Comparison of ENCODE assay signal across 11 mouse cellular contexts in the genomic region with DNA sequence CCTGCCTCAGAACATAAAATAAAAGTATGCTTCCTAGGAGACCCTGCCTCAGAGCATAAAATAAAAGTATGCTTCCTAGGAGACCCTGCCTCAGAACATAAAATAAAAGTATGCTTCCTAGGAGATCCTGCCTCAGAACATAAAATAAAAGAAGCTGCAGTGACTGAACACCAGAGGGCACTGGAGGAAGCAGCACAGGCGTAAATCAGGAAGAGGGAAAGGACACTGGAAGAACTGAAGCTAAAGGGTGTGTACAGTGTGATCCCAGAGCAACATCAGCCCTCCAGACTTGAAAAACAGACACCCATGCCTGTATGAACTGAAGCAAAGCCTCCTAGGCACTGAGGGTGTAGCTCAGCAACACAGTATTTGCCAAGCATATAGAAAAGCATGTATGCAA. TPM values are rescaled to one million over a fixed set of nuclear protein-coding genes. Genes with fewer than 3 reads are reported as not detected.
A peak's percentile ranks its signal among the peaks of the same experiment; 100 is the strongest.
DNase-seq lines count a peak whose midpoint lies in the region; ATAC-seq and TF ChIP-seq lines count a peak whose summit lies in the region.
"Had no signal": no experiment of that assay in that cellular context is flagged by ENCODE, and none has a peak within 500 bp of the region (broad histone marks: within the 10 kb centered on the region; RNA-seq: fewer than 3 reads in every experiment).

No protein-coding gene starts in this region.

- no peak for TF ChIP-seq POLR2A in thymus, adult 2 months (IDR thresholded peaks at IDR 0.05; ENCODE audit: control insufficient read depth, extremely low read depth, insufficient read depth, low read length, poor library complexity)

- no peak overlapping the region for H3K4me2 ChIP-seq in hindbrain, embryonic 14.5 days (replicated peaks)
- H3K4me2 ChIP-seq in hindbrain, embryonic 16.5 days (ENCODE audit: low read length): no peak overlapping the region
- no peak overlapping the region for H3K4me2 ChIP-seq in hindbrain, embryonic 11.5 days (replicated peaks; ENCODE audit: low read depth, low read length)

- H3K4me1 ChIP-seq in hindbrain, embryonic 14.5 days (replicated peaks; ENCODE audit: control insufficient read depth, insufficient read depth, low read length): no peaks in the 10 kb centered on the region
- H3K4me1 ChIP-seq in hindbrain, embryonic 16.5 days (ENCODE audit: control insufficient read depth, insufficient read depth, low read depth, low read length): no peaks in the 10 kb centered on the region
- no peaks in the 10 kb centered on the region for H3K4me1 ChIP-seq in thymus, adult 2 months (replicated peaks; ENCODE audit: control insufficient read depth, insufficient read depth, low read length)
- H3K4me1 ChIP-seq in hindbrain, embryonic 11.5 days (replicated peaks; ENCODE audit: control insufficient read depth, insufficient read depth, low read length): no peaks in the 10 kb centered on the region

- no peak overlapping the region for H3K9ac ChIP-seq in hindbrain, embryonic 14.5 days
- no peak overlapping the region for H3K9ac ChIP-seq in hindbrain, embryonic 16.5 days (ENCODE audit: low read depth, low read length)
- no peak overlapping the region for H3K9ac ChIP-seq in hindbrain, embryonic 11.5 days (ENCODE audit: low read depth, low read length)

- 22% methylated on average over 1 of the region's 1 CpGs for WGBS in hindbrain, embryonic 14.5 days
- 20% methylated on average over 1 of the region's 1 CpGs for WGBS in hindbrain, embryonic 16.5 days
- WGBS in thymus, adult 2 months: 61% methylated on average over 1 of the region's 1 CpGs
- 19% methylated on average over 1 of the region's 1 CpGs for WGBS in hindbrain, embryonic 11.5 days

- no peak for ATAC-seq in hindbrain, embryonic 14.5 days (ENCODE audit: low FRiP score)
- no peak for ATAC-seq in hindbrain, embryonic 16.5 days
- ATAC-seq in erythroblast, adult 5-6 weeks (replicated peaks; ENCODE audit: low FRiP score, poor library complexity, severe bottlenecking): peak; percentile 52
- no peak for ATAC-seq in hindbrain, embryonic 11.5 days (ENCODE audit: low FRiP score)
- ATAC-seq: inflammation-experienced regulatory T-cells, adult 6 months had no signal

- H3K27me3 ChIP-seq in hindbrain, embryonic 14.5 days (ENCODE audit: control insufficient read depth, insufficient read depth, low read length): no peaks in the 10 kb centered on the region
- H3K27me3 ChIP-seq in hindbrain, embryonic 16.5 days (replicated peaks; ENCODE audit: control insufficient read depth, insufficient read depth, low read length): no peaks in the 10 kb centered on the region
- no peaks in the 10 kb centered on the region for H3K27me3 ChIP-seq in thymus, adult 2 months (ENCODE audit: control insufficient read depth, insufficient read depth, low read length)
- no peaks in the 10 kb centered on the region for H3K27me3 ChIP-seq in hindbrain, embryonic 11.5 days (ENCODE audit: control insufficient read depth, insufficient read depth, low read length)

- no peak overlapping the region for H3K27ac ChIP-seq in hindbrain, embryonic 14.5 days
- no peak overlapping the region for H3K27ac ChIP-seq in hindbrain, embryonic 16.5 days (ENCODE audit: low read depth, low read length)
- H3K27ac ChIP-seq in thymus, adult 2 months (ENCODE audit: control insufficient read depth, insufficient read depth, low read length): no peak overlapping the region
- H3K27ac ChIP-seq in hindbrain, embryonic 11.5 days (ENCODE audit: low read depth, low read length): no peak overlapping the region
- H3K27ac ChIP-seq: macrophage had no signal

- H3K36me3 ChIP-seq in hindbrain, embryonic 14.5 days (replicated peaks; ENCODE audit: control insufficient read depth, insufficient read depth): peaks cover 47% of the 10 kb centered on the region
- 0 out of 2 replicates have a peak, but pooled peaks cover 9% of the 10 kb centered on the region for H3K36me3 ChIP-seq in hindbrain, embryonic 16.5 days (ENCODE audit: control insufficient read depth, insufficient read depth, low read length)
- H3K36me3 ChIP-seq in thymus, adult 2 months (ENCODE audit: control insufficient read depth, insufficient read depth, low read length): peaks cover 44% of the 10 kb centered on the region
- H3K36me3 ChIP-seq in hindbrain, embryonic 11.5 days (ENCODE audit: control insufficient read depth, insufficient read depth, low read length): no peaks in the 10 kb centered on the region

- no peaks in the 10 kb centered on the region for H3K9me3 ChIP-seq in hindbrain, embryonic 14.5 days (ENCODE audit: control insufficient read depth, low read length)
- no peaks in the 10 kb centered on the region for H3K9me3 ChIP-seq in hindbrain, embryonic 16.5 days (ENCODE audit: control insufficient read depth, low read length)
- H3K9me3 ChIP-seq in hindbrain, embryonic 11.5 days (ENCODE audit: control insufficient read depth, low read length): no peaks in the 10 kb centered on the region

- no peak for TF ChIP-seq CTCF in thymus, adult 2 months (IDR thresholded peaks at IDR 0.05; ENCODE audit: borderline replicate concordance, control insufficient read depth, extremely low read depth, insufficient read depth, low read length, poor library complexity)

- H3K4me3 ChIP-seq in hindbrain, embryonic 14.5 days (replicated peaks; ENCODE audit: low read length): no peak overlapping the region
- no peak overlapping the region for H3K4me3 ChIP-seq in hindbrain, embryonic 16.5 days (ENCODE audit: low read length)
- H3K4me3 ChIP-seq in thymus, adult 2 months (ENCODE audit: control insufficient read depth, insufficient read depth, low read length): no peak overlapping the region
- no peak overlapping the region for H3K4me3 ChIP-seq in hindbrain, embryonic 11.5 days (ENCODE audit: low read depth, low read length)

- DNase-seq in hindbrain, embryonic 14.5 days (ENCODE audit: low spot score): peak; percentile 34
- DNase-seq in thymus, postnatal 0 days (ENCODE audit: low spot score): peak; percentile 7
- no peak for DNase-seq in thymus, adult 2 months
- no peak for DNase-seq in testis, postnatal 14 days (ENCODE audit: low spot score)
- no peak for DNase-seq in adrenal gland, postnatal 36 days
- no peak for DNase-seq in hindbrain, embryonic 11.5 days (ENCODE audit: low spot score)
- DNase-seq: cerebellum, adult 8-10 months had no signal

RNA-seq across cellular contexts. Expression of a gene that starts 12.5 kb away (rescaled TPM):
- 64.4 and 78.5 TPM in 2 replicates for polyA plus RNA-seq in hindbrain, embryonic 14.5 days (2014; fragmentation: Nextera tagmentation; extraction: Ambion mirVana)
- 73.4 and 81.1 TPM in 2 replicates for polyA plus RNA-seq in hindbrain, embryonic 16.5 days (2015; fragmentation: Nextera tagmentation; extraction: Ambion mirVana)
- polyA plus RNA-seq in thymus, postnatal 0 days (2015; fragmentation: Nextera tagmentation; extraction: Ambion mirVana): 110 and 118 TPM in 2 replicates
- 8.8 and 12.5 TPM in 2 replicates for polyA plus RNA-seq in thymus, adult 2 months (2012; rRNA removed)
- total RNA-seq in erythroblast, adult 5-6 weeks (2015; ENCODE audit: low replicate concordance): 13.6 and 16.1 TPM in 2 replicates
- total RNA-seq in erythroblast, adult 5-6 weeks (2017; ENCODE audit: low replicate concordance): 34.8 and 40.4 TPM in 2 replicates
- 10 to 100 TPM; 40.6 to 42.5 TPM for total RNA-seq in adrenal gland, postnatal 36 days (2021)
- polyA plus RNA-seq in hindbrain, embryonic 11.5 days (2014; fragmentation: Nextera tagmentation; extraction: Ambion mirVana): 84.7 and 90.5 TPM in 2 replicates

RNA-seq across cellular contexts. Expression of a gene that starts 26.8 kb away (rescaled TPM):
- 206 and 209 TPM in 2 replicates for polyA plus RNA-seq in hindbrain, embryonic 14.5 days (2014; fragmentation: Nextera tagmentation; extraction: Ambion mirVana)
- polyA plus RNA-seq in hindbrain, embryonic 16.5 days (2015; fragmentation: Nextera tagmentation; extraction: Ambion mirVana): 198 and 213 TPM in 2 replicates
- 212 and 214 TPM in 2 replicates for polyA plus RNA-seq in thymus, postnatal 0 days (2015; fragmentation: Nextera tagmentation; extraction: Ambion mirVana)
- 92.1 and 97.8 TPM in 2 replicates for polyA plus RNA-seq in thymus, adult 2 months (2012; rRNA removed)
- 42.0 and 44.8 TPM in 2 replicates for total RNA-seq in erythroblast, adult 5-6 weeks (2015; ENCODE audit: low replicate concordance)
- 23.0 and 27.3 TPM in 2 replicates for total RNA-seq in erythroblast, adult 5-6 weeks (2017; ENCODE audit: low replicate concordance)
- 100 to 1,000 TPM in 1 of 2 experiments, 10 to 100 TPM in 1; 77.3 to 110 TPM for total RNA-seq in adrenal gland, postnatal 36 days (2021)
- polyA plus RNA-seq in hindbrain, embryonic 11.5 days (2014; fragmentation: Nextera tagmentation; extraction: Ambion mirVana): 206 and 210 TPM in 2 replicates

Comparison
In these comparisons a context has a peak if more than half of its experiments do, and no peak if none do; other contexts are left out.
1. DNase-seq: peak in hindbrain, embryonic 14.5 days (single experiment) and thymus, postnatal 0 days (single experiment); none in thymus, adult 2 months (single experiment), testis, postnatal 14 days (single experiment), adrenal gland, postnatal 36 days (0 of 2) and hindbrain, embryonic 11.5 days (single experiment).